Mouse (Mus musculus): ENCODE results near the gene Hsdl1. TPM values are rescaled to one million over a fixed set of nuclear protein-coding genes. Genes with fewer than 3 reads are reported as not detected.

The Hsdl1 gene
- polyA plus RNA-seq, 1 experiment from 2014 or later, result 97.2 TPM

GRCm38 (mm10) chr8:119606224-119606623, 31.2 kb upstream of the Hsdl1 start:
- H3K9ac ChIP-seq, result no peak overlapping the region
- H3K4me2 ChIP-seq, result no peak overlapping the region
- H3K27me3 ChIP-seq, result no peaks in the 10 kb centered on the region
- H3K36me3 ChIP-seq (replicated peaks), result peaks cover 17% of the 10 kb centered on the region
- WGBS, result 86% methylated on average over 2 of the region's 2 CpGs
- H3K27ac ChIP-seq, result no peak overlapping the region
- H3K9me3 ChIP-seq, result no peaks in the 10 kb centered on the region
- ATAC-seq (ENCODE audit: low FRiP score), result no peak
- peaks cover 12% of the 10 kb centered on the region for H3K4me1 ChIP-seq
- no peak overlapping the region for H3K4me3 ChIP-seq (replicated peaks)

GRCm38 (mm10) chr8:119604996-119605395, 30.0 kb upstream of the Hsdl1 start, which contains the start of gene Taf1c:
Gene Taf1c, minus strand, starts transcription at chr8:119605222.
- Histone ChIP-seq H3K4me1 (peaks cover 12% of the 10 kb centered on the region), H3K9me3 (no peaks in the 10 kb centered on the region), H3K4me3 (replicated peaks) (peak within 1 kb of the TSS; percentile 72), H3K27me3 (no peaks in the 10 kb centered on the region), H3K36me3 (replicated peaks) (peaks cover 29% of the 10 kb centered on the region), H3K27ac (no peak within 1 kb of the TSS), H3K4me2 (peak within 1 kb of the TSS; percentile 86), H3K9ac (peak within 1 kb of the TSS; percentile 77)
- peak; percentile 89 for ATAC-seq (ENCODE audit: low FRiP score)
- WGBS, result under 1% methylated on average over 23 of the region's 23 CpGs

- 50% methylated on average over 12 of the region's 12 CpGs for WGBS
- Histone ChIP-seq H3K4me3 (replicated peaks) (peak overlapping the region; percentile 72), H3K27ac (no peak overlapping the region), H3K27me3 (no peaks in the 10 kb centered on the region), H3K36me3 (replicated peaks) (peaks cover 35% of the 10 kb centered on the region), H3K9me3 (no peaks in the 10 kb centered on the region), H3K9ac (peak overlapping the region; percentile 77), H3K4me2 (peak overlapping the region; percentile 86), H3K4me1 (peaks cover 12% of the 10 kb centered on the region)
- no peak for ATAC-seq (ENCODE audit: low FRiP score)
Observed at GRCm38 (mm10) chr8:119604398-119604803, 29.4 kb upstream of the Hsdl1 start.

GRCm38 (mm10) chr8:119603771-119604170, 28.8 kb upstream of the Hsdl1 start:
- H3K9me3 ChIP-seq, result no peaks in the 10 kb centered on the region
- ATAC-seq (ENCODE audit: low FRiP score), result no peak
- peak overlapping the region; percentile 77; the same call in 1 of the 2 replicates for H3K9ac ChIP-seq
- peaks cover 42% of the 10 kb centered on the region for H3K36me3 ChIP-seq (replicated peaks)
- peak overlapping the region; percentile 86 for H3K4me2 ChIP-seq
- H3K27me3 ChIP-seq, result no peaks in the 10 kb centered on the region
- peaks cover 12% of the 10 kb centered on the region for H3K4me1 ChIP-seq
- WGBS, result 90% methylated on average over 4 of the region's 4 CpGs
- H3K27ac ChIP-seq, result no peak overlapping the region
- peak overlapping the region; percentile 72; the same call in 1 of the 2 replicates for H3K4me3 ChIP-seq (replicated peaks)

- Histone ChIP-seq H3K4me1 (peaks cover 6% of the 10 kb centered on the region), H3K9me3 (no peaks in the 10 kb centered on the region), H3K27me3 (no peaks in the 10 kb centered on the region), H3K9ac (no peak overlapping the region), H3K36me3 (replicated peaks) (0 out of 2 replicates have a peak, but pooled peaks cover 1% of the 10 kb centered on the region), H3K4me3 (replicated peaks) (no peak overlapping the region), H3K4me2 (no peak overlapping the region), H3K27ac (no peak overlapping the region)
- WGBS, result 94% methylated on average over 7 of the region's 7 CpGs
- ATAC-seq (ENCODE audit: low FRiP score), result no peak
Observed at GRCm38 (mm10) chr8:119591456-119591855, 16.5 kb upstream of the Hsdl1 start.

GRCm38 (mm10) chr8:119590348-119590747, 15.4 kb upstream of the Hsdl1 start:
- no peak overlapping the region for H3K4me3 ChIP-seq (replicated peaks)
- no peak overlapping the region for H3K4me2 ChIP-seq
- no peaks in the 10 kb centered on the region for H3K36me3 ChIP-seq (replicated peaks)
- WGBS, result 85% methylated on average over 14 of the region's 14 CpGs
- peaks cover 4% of the 10 kb centered on the region; the same call in 1 of the 2 replicates for H3K27me3 ChIP-seq
- H3K9me3 ChIP-seq, result no peaks in the 10 kb centered on the region
- H3K9ac ChIP-seq, result no peak overlapping the region
- no peak for ATAC-seq (ENCODE audit: low FRiP score)
- H3K4me1 ChIP-seq, result peaks cover 10% of the 10 kb centered on the region
- no peak overlapping the region for H3K27ac ChIP-seq

- Histone ChIP-seq H3K4me2 (no peak overlapping the region), H3K36me3 (replicated peaks) (no peaks in the 10 kb centered on the region), H3K27me3 (peaks cover 4% of the 10 kb centered on the region; the same call in 1 of the 2 replicates), H3K4me3 (replicated peaks) (no peak overlapping the region), H3K4me1 (peaks cover 4% of the 10 kb centered on the region; the same call in 1 of the 2 replicates), H3K9ac (no peak overlapping the region), H3K9me3 (no peaks in the 10 kb centered on the region), H3K27ac (no peak overlapping the region)
- no peak for ATAC-seq (ENCODE audit: low FRiP score)
- 31% methylated on average over 10 of the region's 10 CpGs for WGBS
Observed at GRCm38 (mm10) chr8:119588844-119589243, 13.9 kb upstream of the Hsdl1 start.

- no peaks in the 10 kb centered on the region for H3K9me3 ChIP-seq
- H3K4me3 ChIP-seq (replicated peaks), result no peak overlapping the region
- no peak overlapping the region for H3K4me2 ChIP-seq
- peaks cover 4% of the 10 kb centered on the region; the same call in 1 of the 2 replicates for H3K4me1 ChIP-seq
- H3K36me3 ChIP-seq (replicated peaks), result no peaks in the 10 kb centered on the region
- no peak for ATAC-seq (ENCODE audit: low FRiP score)
- peaks cover 4% of the 10 kb centered on the region; the same call in 1 of the 2 replicates for H3K27me3 ChIP-seq
- H3K27ac ChIP-seq, result no peak overlapping the region
- 73% methylated on average over 4 of the region's 4 CpGs for WGBS
- no peak overlapping the region for H3K9ac ChIP-seq
Observed at GRCm38 (mm10) chr8:119588321-119588720, 13.3 kb upstream of the Hsdl1 start.

- WGBS, result 20% methylated on average over 16 of the region's 24 CpGs
- Histone ChIP-seq H3K4me3 (replicated peaks) (peak overlapping the region; percentile 36), H3K36me3 (replicated peaks) (no peaks in the 10 kb centered on the region), H3K27ac (no peak overlapping the region), H3K9me3 (no peaks in the 10 kb centered on the region), H3K4me1 (peaks cover 4% of the 10 kb centered on the region; the same call in 1 of the 2 replicates), H3K9ac (peak overlapping the region; percentile 29; the same call in 1 of the 2 replicates), H3K4me2 (peak overlapping the region; percentile 54), H3K27me3 (peaks cover 4% of the 10 kb centered on the region; the same call in 1 of the 2 replicates)
- ATAC-seq (ENCODE audit: low FRiP score), result no peak
Observed at GRCm38 (mm10) chr8:119585901-119586300, 10.9 kb upstream of the Hsdl1 start.

- H3K36me3 ChIP-seq (replicated peaks), result no peaks in the 10 kb centered on the region
- ATAC-seq (ENCODE audit: low FRiP score), result no peak
- no peak overlapping the region for H3K4me2 ChIP-seq
- H3K4me1 ChIP-seq, result no peaks in the 10 kb centered on the region
- no peak overlapping the region for H3K27ac ChIP-seq
- 87% methylated on average over 5 of the region's 5 CpGs for WGBS
- H3K9me3 ChIP-seq, result no peaks in the 10 kb centered on the region
- H3K27me3 ChIP-seq, result peaks cover 27% of the 10 kb centered on the region
- H3K4me3 ChIP-seq (replicated peaks), result no peak overlapping the region
- no peak overlapping the region for H3K9ac ChIP-seq
Observed at GRCm38 (mm10) chr8:119580441-119581161, 5.6 kb upstream of the Hsdl1 start.

- WGBS, result 46% methylated on average over 13 of the region's 13 CpGs
Observed at GRCm38 (mm10) chr8:119579096-119579495, 4.1 kb upstream of the Hsdl1 start.

GRCm38 (mm10) chr8:119575366-119575726, 363 bp upstream of the Hsdl1 start:
- Histone ChIP-seq H3K36me3 (replicated peaks) (no peaks in the 10 kb centered on the region), H3K9me3 (no peaks in the 10 kb centered on the region), H3K9ac (peak overlapping the region; percentile 88), H3K4me2 (peak overlapping the region; percentile 91), H3K27ac (no peak overlapping the region), H3K27me3 (peaks cover 28% of the 10 kb centered on the region), H3K4me3 (replicated peaks) (peak overlapping the region; percentile 87), H3K4me1 (peaks cover 19% of the 10 kb centered on the region)
- WGBS, result 3% methylated on average over 16 of the region's 16 CpGs
- peak; percentile 69 for ATAC-seq (ENCODE audit: low FRiP score)

More at GRCm38 (mm10) chr8:119579096-119579495, 4.1 kb upstream of the Hsdl1 start:
- H3K27ac ChIP-seq, result no peak overlapping the region
- H3K4me3 ChIP-seq (replicated peaks), result no peak overlapping the region
- no peaks in the 10 kb centered on the region for H3K9me3 ChIP-seq
- no peak overlapping the region for H3K9ac ChIP-seq
- peaks cover 28% of the 10 kb centered on the region for H3K27me3 ChIP-seq
- no peak overlapping the region for H3K4me2 ChIP-seq
- no peak for ATAC-seq (ENCODE audit: low FRiP score)
- no peaks in the 10 kb centered on the region for H3K36me3 ChIP-seq (replicated peaks)
- H3K4me1 ChIP-seq, result peaks cover 4% of the 10 kb centered on the region

- Histone ChIP-seq H3K4me2 (no peak overlapping the region), H3K9me3 (no peaks in the 10 kb centered on the region), H3K9ac (no peak overlapping the region), H3K4me1 (peaks cover 21% of the 10 kb centered on the region), H3K4me3 (replicated peaks) (no peak overlapping the region), H3K27ac (no peak overlapping the region), H3K36me3 (replicated peaks) (peaks cover 6% of the 10 kb centered on the region), H3K27me3 (peaks cover 17% of the 10 kb centered on the region)
- ATAC-seq (ENCODE audit: low FRiP score), result no peak
- 91% methylated on average over 4 of the region's 4 CpGs for WGBS
Observed at GRCm38 (mm10) chr8:119572411-119572810, 2.6 kb downstream of the Hsdl1 start.

Data from forebrain, embryonic 12.5 days (tissue).